Mouse (Mus musculus): Measurements from ENCODE around the gene Tesmin. TPM values are rescaled to one million over a fixed set of nuclear protein-coding genes. Genes with fewer than 3 reads are reported as not detected.

Gene Tesmin
- polyA plus RNA-seq, 1 experiment from 2014 or later: 0.10 TPM

DNA sequence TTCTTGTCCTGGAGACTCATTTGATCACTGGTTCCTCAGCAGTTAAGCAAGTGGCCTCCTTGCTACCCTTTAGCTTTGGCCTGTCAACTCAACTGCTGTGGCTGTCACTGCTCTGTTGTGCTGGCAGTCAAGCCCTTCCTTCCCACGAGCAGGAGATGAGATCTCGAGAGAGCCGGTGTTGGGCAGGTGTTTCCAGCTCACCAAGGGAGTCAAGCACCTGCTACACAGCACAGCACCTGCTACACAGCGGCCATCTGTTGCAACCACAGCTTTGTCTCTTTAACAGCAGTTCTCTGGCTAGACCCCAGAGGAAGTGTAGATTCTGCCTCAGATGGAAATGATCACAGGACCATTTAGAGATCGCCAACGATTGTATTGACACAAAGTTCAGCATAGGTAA, 63.0 kb downstream of the Tesmin start:
- Histone ChIP-seq H3K9me3 (ENCODE audit: control insufficient read depth, low read depth, low read length) (no peaks in the 10 kb centered on the region), H3K9ac (replicated peaks; ENCODE audit: low read depth, low read length) (no peak overlapping the region), H3K4me2 (replicated peaks; ENCODE audit: low read depth, low read length) (no peak overlapping the region), H3K4me1 (ENCODE audit: control insufficient read depth, insufficient read depth, low read length) (no peaks in the 10 kb centered on the region), H3K4me3 (ENCODE audit: low read depth, low read length) (no peak overlapping the region), H3K27ac (ENCODE audit: low read length) (no peak overlapping the region), H3K27me3 (ENCODE audit: control insufficient read depth, insufficient read depth, low read length) (no peaks in the 10 kb centered on the region), H3K36me3 (ENCODE audit: control insufficient read depth, insufficient read depth, low read length) (peaks cover 25% of the 10 kb centered on the region; the same call in 1 of the 2 replicates)
- ATAC-seq (ENCODE audit: insufficient number of reproducible peaks, insufficient read depth, low FRiP score, low read depth): no peak
- 61% methylated on average over 6 of the region's 6 CpGs for WGBS

Other genes starting within 250 kb of the Tesmin start
- gene Mrpl21, start 106.0 kb upstream of the Tesmin start, polyA plus RNA-seq (2014; fragmentation: Nextera tagmentation; extraction: Ambion mirVana): 130 and 134 TPM in 2 replicates
- 7.9 and 9.1 TPM in 2 replicates for gene Ighmbp2, start 105.8 kb upstream of the Tesmin start, polyA plus RNA-seq (2014; fragmentation: Nextera tagmentation; extraction: Ambion mirVana)
- gene Cpt1a, start 66.5 kb upstream of the Tesmin start, polyA plus RNA-seq (2014; fragmentation: Nextera tagmentation; extraction: Ambion mirVana): 21.4 and 25.2 TPM in 2 replicates
- 12.2 and 13.2 TPM in 2 replicates for gene Gal, start 25.7 kb downstream of the Tesmin start, polyA plus RNA-seq (2014; fragmentation: Nextera tagmentation; extraction: Ambion mirVana)
- gene Ppp6r3, start 186.9 kb downstream of the Tesmin start, polyA plus RNA-seq (2014; fragmentation: Nextera tagmentation; extraction: Ambion mirVana): 68.7 and 70.3 TPM in 2 replicates